Mouse (Mus musculus): Measurements from ENCODE around the gene Gm21974. TPM values are rescaled to one million over a fixed set of nuclear protein-coding genes. Genes with fewer than 3 reads are reported as not detected.
A peak's percentile ranks its signal among the peaks of the same experiment; 100 is the strongest.

The Gm21974 gene
- polyA plus RNA-seq, 1 experiment from 2014 or later = not detected

- Histone ChIP-seq H3K4me1 (peaks cover 26% of the 10 kb centered on the region), H3K4me2 (no peak within 1 kb of the TSS), H3K4me3 (no peak within 1 kb of the TSS), H3K27ac (no peak within 1 kb of the TSS), H3K9me3 (replicated peaks) (no peaks in the 10 kb centered on the region), H3K9ac (no peak within 1 kb of the TSS), H3K36me3 (peaks cover 73% of the 10 kb centered on the region), H3K27me3 (replicated peaks) (no peaks in the 10 kb centered on the region)
- 50% methylated on average over 4 of the region's 4 CpGs for WGBS (ENCODE audit: insufficient replicate concordance)
- no peak for ATAC-seq
Observed at GRCm38 (mm10) chr7:127890798-127891197, 4.5 kb downstream of the Gm21974 start, which contains the start of gene Prss53. Gene Prss53, minus strand, starts transcription at chr7:127890970.

GRCm38 (mm10) chr7:127888821-127889220 lies 6.4 kb downstream of the Gm21974 start:
- Histone ChIP-seq H3K4me1 (peaks cover 28% of the 10 kb centered on the region), H3K4me3 (no peak overlapping the region), H3K9ac (no peak overlapping the region), H3K4me2 (no peak overlapping the region), H3K9me3 (replicated peaks) (no peaks in the 10 kb centered on the region), H3K27ac (no peak overlapping the region), H3K27me3 (replicated peaks) (no peaks in the 10 kb centered on the region), H3K36me3 (peaks cover 91% of the 10 kb centered on the region)
- 55% methylated on average over 3 of the region's 3 CpGs for WGBS (ENCODE audit: insufficient replicate concordance)
- no peak for ATAC-seq

- no peak for ATAC-seq
- H3K4me2 ChIP-seq = no peak overlapping the region
- H3K4me1 ChIP-seq = peaks cover 34% of the 10 kb centered on the region
- H3K36me3 ChIP-seq = peaks cover 91% of the 10 kb centered on the region
- H3K27ac ChIP-seq = no peak overlapping the region
- no peaks in the 10 kb centered on the region for H3K27me3 ChIP-seq (replicated peaks)
- H3K9ac ChIP-seq = no peak overlapping the region
- H3K4me3 ChIP-seq = no peak overlapping the region
- peaks cover 3% of the 10 kb centered on the region; the same call in 1 of the 2 replicates for H3K9me3 ChIP-seq (replicated peaks)
- 72% methylated on average over 3 of the region's 3 CpGs for WGBS (ENCODE audit: insufficient replicate concordance)
Observed at GRCm38 (mm10) chr7:127887781-127888180, 7.5 kb downstream of the Gm21974 start.

GRCm38 (mm10) chr7:127887191-127887590 lies 8.1 kb downstream of the Gm21974 start:
- no peak for ATAC-seq
- H3K27me3 ChIP-seq (replicated peaks) = no peaks in the 10 kb centered on the region
- no peak overlapping the region for H3K4me2 ChIP-seq
- H3K9ac ChIP-seq = no peak overlapping the region
- peaks cover 9% of the 10 kb centered on the region for H3K9me3 ChIP-seq (replicated peaks)
- WGBS (ENCODE audit: insufficient replicate concordance) = 87% methylated on average over 8 of the region's 8 CpGs
- no peak overlapping the region for H3K4me3 ChIP-seq
- H3K4me1 ChIP-seq = peaks cover 34% of the 10 kb centered on the region
- H3K27ac ChIP-seq = no peak overlapping the region
- peaks cover 91% of the 10 kb centered on the region for H3K36me3 ChIP-seq

- no peak for ATAC-seq
- peaks cover 34% of the 10 kb centered on the region for H3K4me1 ChIP-seq
- H3K4me2 ChIP-seq = no peak overlapping the region
- no peak overlapping the region for H3K27ac ChIP-seq
- H3K36me3 ChIP-seq = peaks cover 94% of the 10 kb centered on the region
- peaks cover 15% of the 10 kb centered on the region for H3K9me3 ChIP-seq (replicated peaks)
- H3K27me3 ChIP-seq (replicated peaks) = no peaks in the 10 kb centered on the region
- no peak overlapping the region for H3K4me3 ChIP-seq
- no peak overlapping the region for H3K9ac ChIP-seq
- WGBS (ENCODE audit: insufficient replicate concordance) = 89% methylated on average over 6 of the region's 6 CpGs
Observed at GRCm38 (mm10) chr7:127886551-127886950, 8.7 kb downstream of the Gm21974 start.

GRCm38 (mm10) chr7:127885951-127886350 lies 9.3 kb downstream of the Gm21974 start:
- WGBS (ENCODE audit: insufficient replicate concordance) = 56% methylated on average over 6 of the region's 6 CpGs
- no peaks in the 10 kb centered on the region for H3K27me3 ChIP-seq (replicated peaks)
- no peak overlapping the region for H3K4me3 ChIP-seq
- H3K4me2 ChIP-seq = no peak overlapping the region
- H3K27ac ChIP-seq = no peak overlapping the region
- peaks cover 34% of the 10 kb centered on the region for H3K4me1 ChIP-seq
- no peak for ATAC-seq
- H3K36me3 ChIP-seq = peaks cover 100% of the 10 kb centered on the region
- no peak overlapping the region for H3K9ac ChIP-seq
- H3K9me3 ChIP-seq (replicated peaks) = peaks cover 21% of the 10 kb centered on the region

- H3K27me3 ChIP-seq (replicated peaks) = no peaks in the 10 kb centered on the region
- peaks cover 34% of the 10 kb centered on the region for H3K4me1 ChIP-seq
- no peak overlapping the region for H3K9ac ChIP-seq
- no peak for ATAC-seq
- H3K36me3 ChIP-seq = peaks cover 80% of the 10 kb centered on the region
- 87% methylated on average over 12 of the region's 12 CpGs for WGBS (ENCODE audit: insufficient replicate concordance)
- peaks cover 53% of the 10 kb centered on the region for H3K9me3 ChIP-seq (replicated peaks)
- no peak overlapping the region for H3K4me3 ChIP-seq
- H3K4me2 ChIP-seq = no peak overlapping the region
- H3K27ac ChIP-seq = no peak overlapping the region
Observed at GRCm38 (mm10) chr7:127880431-127880830, 14.8 kb downstream of the Gm21974 start.

GRCm38 (mm10) chr7:127879301-127879700 lies 16.0 kb downstream of the Gm21974 start:
- no peak overlapping the region for H3K4me3 ChIP-seq
- WGBS (ENCODE audit: insufficient replicate concordance) = 91% methylated on average over 9 of the region's 9 CpGs
- no peak overlapping the region for H3K4me2 ChIP-seq
- H3K9ac ChIP-seq = no peak overlapping the region
- H3K36me3 ChIP-seq = peaks cover 69% of the 10 kb centered on the region
- peaks cover 53% of the 10 kb centered on the region for H3K9me3 ChIP-seq (replicated peaks)
- no peaks in the 10 kb centered on the region for H3K27me3 ChIP-seq (replicated peaks)
- peaks cover 32% of the 10 kb centered on the region for H3K4me1 ChIP-seq
- no peak for ATAC-seq
- H3K27ac ChIP-seq = no peak overlapping the region

- Histone ChIP-seq H3K9me3 (replicated peaks) (peaks cover 40% of the 10 kb centered on the region), H3K27me3 (replicated peaks) (no peaks in the 10 kb centered on the region), H3K4me1 (peaks cover 42% of the 10 kb centered on the region), H3K27ac (peak within 1 kb of the TSS; percentile 97), H3K4me3 (peak within 1 kb of the TSS; percentile 97), H3K9ac (peak within 1 kb of the TSS; percentile 98), H3K4me2 (peak within 1 kb of the TSS; percentile 89), H3K36me3 (peaks cover 62% of the 10 kb centered on the region)
- ATAC-seq = peak; percentile 76
- under 1% methylated on average over 60 of the region's 60 CpGs for WGBS (ENCODE audit: insufficient replicate concordance)
Observed at GRCm38 (mm10) chr7:127876467-127877348, 18.5 kb downstream of the Gm21974 start, which contains the start of gene Zfp668. Gene Zfp668, minus strand, starts transcription at chr7:127876828.

- Histone ChIP-seq H3K27me3 (replicated peaks) (no peaks in the 10 kb centered on the region), H3K36me3 (peaks cover 61% of the 10 kb centered on the region), H3K9ac (peak within 1 kb of the TSS; percentile 98), H3K4me3 (peak within 1 kb of the TSS; percentile 97), H3K9me3 (replicated peaks) (peaks cover 33% of the 10 kb centered on the region), H3K4me1 (peaks cover 45% of the 10 kb centered on the region), H3K4me2 (peak within 1 kb of the TSS; percentile 89), H3K27ac (peak within 1 kb of the TSS; percentile 97)
- under 1% methylated on average over 41 of the region's 41 CpGs for WGBS (ENCODE audit: insufficient replicate concordance)
- peak; percentile 82 for ATAC-seq
Observed at GRCm38 (mm10) chr7:127876041-127876466, 19.2 kb downstream of the Gm21974 start, which contains the start of gene Zfp646. Gene Zfp646, plus strand, starts transcription at chr7:127876221.

GRCm38 (mm10) chr7:127875627-127876001 lies 19.6 kb downstream of the Gm21974 start:
- under 1% methylated on average over 43 of the region's 43 CpGs for WGBS (ENCODE audit: insufficient replicate concordance)
- Histone ChIP-seq H3K9ac (peak overlapping the region; percentile 98), H3K4me2 (peak overlapping the region; percentile 89), H3K27me3 (replicated peaks) (no peaks in the 10 kb centered on the region), H3K27ac (peak overlapping the region; percentile 97), H3K4me1 (peaks cover 46% of the 10 kb centered on the region), H3K4me3 (peak overlapping the region; percentile 97), H3K36me3 (peaks cover 60% of the 10 kb centered on the region), H3K9me3 (replicated peaks) (peaks cover 29% of the 10 kb centered on the region)
- peak; percentile 77 for ATAC-seq

All from liver, embryonic 12.5 days (tissue).